Mouse (Mus musculus) liver, embryonic 14.5 days (tissue): Measurements from ENCODE around the gene Abr.

ENCODE experiments used
- CTCF ChIP-seq: IDR thresholded peaks from 2 replicates; pipeline ENCODE4 v1.5.1; 2016; ENCODE audit warnings: antibody characterized with exemption, low read depth, control low read depth
- EP300 ChIP-seq: IDR thresholded peaks from 2 replicates; pipeline ENCODE4 v1.6.1; 2016; ENCODE audit warnings: antibody characterized with exemption, low read depth

DNA sequence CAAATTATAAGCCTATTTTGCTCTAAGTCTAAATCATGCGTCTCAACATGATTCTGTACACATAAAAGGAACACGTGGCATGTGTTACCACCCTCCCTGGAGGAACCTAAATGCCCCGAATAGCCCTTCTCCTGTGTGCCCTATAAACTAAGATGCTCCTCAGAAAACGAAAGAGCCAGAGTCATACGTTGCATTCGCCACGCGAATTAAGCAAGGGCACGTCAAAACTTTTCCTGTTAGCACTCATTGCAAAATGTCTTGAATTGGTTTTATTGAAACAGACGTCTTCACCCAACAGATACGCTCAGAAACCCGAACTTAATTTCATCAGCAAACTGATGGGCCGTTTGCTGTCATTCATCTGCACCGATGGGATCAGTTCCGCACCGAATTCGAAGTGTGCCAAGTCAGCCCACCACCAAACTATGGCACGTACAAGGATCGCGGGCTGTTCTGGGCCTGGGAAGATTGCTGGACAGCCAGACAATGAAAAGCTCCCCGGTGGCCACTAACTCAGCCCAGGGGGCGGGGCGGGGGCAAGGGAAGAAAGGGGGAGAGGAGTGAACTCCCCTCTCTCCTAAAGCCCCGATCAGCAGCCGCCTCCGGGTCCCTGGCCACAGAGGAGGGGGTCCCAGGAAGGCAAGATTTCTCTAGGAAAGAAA, 224.3 kb downstream of the Abr start:
- TF ChIP-seq CTCF (no peak), EP300 (no peak)
